Mouse (Mus musculus): ENCODE measurements around the gene Hspa12a. TPM values are rescaled to one million over a fixed set of nuclear protein-coding genes. Genes with fewer than 3 reads are reported as not detected.

Hspa12a gene
- total and polyA plus RNA-seq, 3 experiments, result 1.3 TPM; not detected in 2

GRCm38 (mm10) chr19:58871878-58872277, 71.6 kb downstream of the Hspa12a start:
- peaks cover 6% of the 10 kb centered on the region; the same call in 1 of the 2 replicates for H3K9me3 ChIP-seq (replicated peaks)
- peaks cover 2% of the 10 kb centered on the region; the same call in 1 of the 2 replicates for H3K27me3 ChIP-seq (ENCODE audit: insufficient read depth, low read length)
- H3K4me3 ChIP-seq (ENCODE audit: low read depth, low read length), result no peak overlapping the region
- no peaks in the 10 kb centered on the region for H3K4me1 ChIP-seq (ENCODE audit: insufficient read depth, low read depth, low read length)
- H3K36me3 ChIP-seq (replicated peaks), result no peaks in the 10 kb centered on the region
- DNase-seq (ENCODE audit: low spot score) (no peak), ATAC-seq (ENCODE audit: extremely low read depth, insufficient number of reproducible peaks, low FRiP score, poor library complexity, severe bottlenecking) (no peak)
- TF ChIP-seq POLR2AphosphoS5 (IDR thresholded peaks at IDR 0.05; ENCODE audit: insufficient replicate concordance, low read depth, low read length) (no peak), TAL1 (conservative IDR thresholded peaks at IDR 0.05; ENCODE audit: low read depth, low read length) (no peak), GATA2 (IDR thresholded peaks at IDR 0.05; ENCODE audit: borderline replicate concordance, low read depth, low read length) (no peak), GATA1 (IDR thresholded peaks at IDR 0.05; ENCODE audit: borderline replicate concordance, low read length) (no peak), CTCF (IDR thresholded peaks at IDR 0.05; ENCODE audit: low read depth, low read length) (no peak)

- no peaks in the 10 kb centered on the region for H3K4me1 ChIP-seq (ENCODE audit: insufficient read depth, low read depth, low read length)
- H3K9me3 ChIP-seq (replicated peaks), result peaks cover 18% of the 10 kb centered on the region
- ATAC-seq (ENCODE audit: extremely low read depth, insufficient number of reproducible peaks, low FRiP score, poor library complexity, severe bottlenecking) (no peak), DNase-seq (ENCODE audit: low spot score) (no peak)
- no peaks in the 10 kb centered on the region for H3K36me3 ChIP-seq (replicated peaks)
- H3K27me3 ChIP-seq (ENCODE audit: insufficient read depth, low read length), result peaks cover under 1% of the 10 kb centered on the region; the same call in 1 of the 2 replicates
- no peak for TF ChIP-seq GATA2 (IDR thresholded peaks at IDR 0.05; ENCODE audit: borderline replicate concordance, low read depth, low read length)
- TF ChIP-seq TAL1 (conservative IDR thresholded peaks at IDR 0.05; ENCODE audit: low read depth, low read length), result no peak
- TF ChIP-seq POLR2AphosphoS5 (IDR thresholded peaks at IDR 0.05; ENCODE audit: insufficient replicate concordance, low read depth, low read length), result no peak
- TF ChIP-seq GATA1 (IDR thresholded peaks at IDR 0.05; ENCODE audit: borderline replicate concordance, low read length), result no peak
- no peak overlapping the region for H3K4me3 ChIP-seq (ENCODE audit: low read depth, low read length)
Measured at GRCm38 (mm10) chr19:58866651-58867050, 76.8 kb downstream of the Hspa12a start.

GRCm38 (mm10) chr19:58865224-58865623, 78.2 kb downstream of the Hspa12a start:
- no peak for ATAC-seq (ENCODE audit: extremely low read depth, insufficient number of reproducible peaks, low FRiP score, poor library complexity, severe bottlenecking)
- H3K27me3 ChIP-seq (ENCODE audit: insufficient read depth, low read length), result peaks cover 2% of the 10 kb centered on the region; the same call in 1 of the 2 replicates
- no peaks in the 10 kb centered on the region for H3K36me3 ChIP-seq (replicated peaks)
- H3K4me1 ChIP-seq (ENCODE audit: insufficient read depth, low read depth, low read length), result no peaks in the 10 kb centered on the region
- no peak for TF ChIP-seq GATA2 (IDR thresholded peaks at IDR 0.05; ENCODE audit: borderline replicate concordance, low read depth, low read length)
- TF ChIP-seq CTCF (IDR thresholded peaks at IDR 0.05; ENCODE audit: low read depth, low read length), result no peak
- TF ChIP-seq POLR2AphosphoS5 (IDR thresholded peaks at IDR 0.05; ENCODE audit: insufficient replicate concordance, low read depth, low read length), result no peak
- no peak for TF ChIP-seq TAL1 (conservative IDR thresholded peaks at IDR 0.05; ENCODE audit: low read depth, low read length)
- TF ChIP-seq GATA1 (IDR thresholded peaks at IDR 0.05; ENCODE audit: borderline replicate concordance, low read length), result no peak
- no peak for DNase-seq (ENCODE audit: low spot score)
- H3K9me3 ChIP-seq (replicated peaks), result peaks cover 28% of the 10 kb centered on the region
- no peak overlapping the region for H3K4me3 ChIP-seq (ENCODE audit: low read depth, low read length)

- Histone ChIP-seq H3K9me3 (replicated peaks) (peaks cover 34% of the 10 kb centered on the region), H3K27me3 (ENCODE audit: insufficient read depth, low read length) (peaks cover 2% of the 10 kb centered on the region; the same call in 1 of the 2 replicates), H3K36me3 (replicated peaks) (no peaks in the 10 kb centered on the region), H3K4me3 (ENCODE audit: low read depth, low read length) (no peak overlapping the region), H3K4me1 (ENCODE audit: insufficient read depth, low read depth, low read length) (no peaks in the 10 kb centered on the region)
- DNase-seq (ENCODE audit: low spot score) (no peak), ATAC-seq (ENCODE audit: extremely low read depth, insufficient number of reproducible peaks, low FRiP score, poor library complexity, severe bottlenecking) (no peak)
- TF ChIP-seq POLR2AphosphoS5 (IDR thresholded peaks at IDR 0.05; ENCODE audit: insufficient replicate concordance, low read depth, low read length) (no peak), TAL1 (conservative IDR thresholded peaks at IDR 0.05; ENCODE audit: low read depth, low read length) (no peak), GATA2 (IDR thresholded peaks at IDR 0.05; ENCODE audit: borderline replicate concordance, low read depth, low read length) (no peak), CTCF (IDR thresholded peaks at IDR 0.05; ENCODE audit: low read depth, low read length) (no peak)
Measured at GRCm38 (mm10) chr19:58864006-58864573, 79.4 kb downstream of the Hspa12a start.

- ATAC-seq (ENCODE audit: extremely low read depth, insufficient number of reproducible peaks, low FRiP score, poor library complexity, severe bottlenecking), result no peak
- DNase-seq (ENCODE audit: low spot score), result no peak
- peaks cover 32% of the 10 kb centered on the region for H3K9me3 ChIP-seq (replicated peaks)
- H3K36me3 ChIP-seq (replicated peaks), result no peaks in the 10 kb centered on the region
- H3K4me3 ChIP-seq (ENCODE audit: low read depth, low read length), result no peak overlapping the region
- peaks cover 2% of the 10 kb centered on the region; the same call in 1 of the 2 replicates for H3K27me3 ChIP-seq (ENCODE audit: insufficient read depth, low read length)
- TF ChIP-seq GATA2 (IDR thresholded peaks at IDR 0.05; ENCODE audit: borderline replicate concordance, low read depth, low read length) (no peak), CTCF (IDR thresholded peaks at IDR 0.05; ENCODE audit: low read depth, low read length) (no peak), GATA1 (IDR thresholded peaks at IDR 0.05; ENCODE audit: borderline replicate concordance, low read length) (no peak), TAL1 (conservative IDR thresholded peaks at IDR 0.05; ENCODE audit: low read depth, low read length) (no peak), POLR2AphosphoS5 (IDR thresholded peaks at IDR 0.05; ENCODE audit: insufficient replicate concordance, low read depth, low read length) (no peak)
- no peaks in the 10 kb centered on the region for H3K4me1 ChIP-seq (ENCODE audit: insufficient read depth, low read depth, low read length)
Measured at GRCm38 (mm10) chr19:58861174-58861760, 82.2 kb downstream of the Hspa12a start.

GRCm38 (mm10) chr19:58860255-58861173, 82.9 kb downstream of the Hspa12a start:
- H3K4me1 ChIP-seq (ENCODE audit: insufficient read depth, low read depth, low read length), result no peaks in the 10 kb centered on the region
- H3K9me3 ChIP-seq (replicated peaks), result peaks cover 30% of the 10 kb centered on the region
- no peak for DNase-seq (ENCODE audit: low spot score)
- no peak for ATAC-seq (ENCODE audit: extremely low read depth, insufficient number of reproducible peaks, low FRiP score, poor library complexity, severe bottlenecking)
- H3K36me3 ChIP-seq (replicated peaks), result no peaks in the 10 kb centered on the region
- H3K27me3 ChIP-seq (ENCODE audit: insufficient read depth, low read length), result peaks cover 2% of the 10 kb centered on the region; the same call in 1 of the 2 replicates
- TF ChIP-seq CTCF (IDR thresholded peaks at IDR 0.05; ENCODE audit: low read depth, low read length) (no peak), GATA1 (IDR thresholded peaks at IDR 0.05; ENCODE audit: borderline replicate concordance, low read length) (no peak), GATA2 (IDR thresholded peaks at IDR 0.05; ENCODE audit: borderline replicate concordance, low read depth, low read length) (no peak), TAL1 (conservative IDR thresholded peaks at IDR 0.05; ENCODE audit: low read depth, low read length) (no peak)
- no peak overlapping the region for H3K4me3 ChIP-seq (ENCODE audit: low read depth, low read length)

All from G1E (cell line).